Mouse (Mus musculus) heart, adult 8-10 months (tissue): ENCODE measurements at regions not wholly inside any gene's neighbourhood (a gene's known extent, or its start where the extent isn't known, plus 50 kb on each side); places are given as distances from the start of the nearest gene placed in this dataset.

ENCODE experiments used
- DNase-seq: peaks from one replicate; pipeline ENCODE4 v3.0.0; 2022; ENCODE audit warnings: low spot score

- no peak for DNase-seq
Observed at GRCm38 (mm10) chr16:39102151-39102550, 209.7 kb downstream of the Igsf11 start.

GRCm38 (mm10) chr16:39103360-39104095 is 211.1 kb downstream of the Igsf11 start:
- no peak for DNase-seq

GRCm38 (mm10) chr16:39109383-39110033 is 217.0 kb downstream of the Igsf11 start:
- DNase-seq, result no peak

- no peak for DNase-seq
Observed at GRCm38 (mm10) chr16:39110089-39110488, 217.6 kb downstream of the Igsf11 start.

GRCm38 (mm10) chr16:39118059-39118458 is 225.6 kb downstream of the Igsf11 start:
- DNase-seq, result no peak

- DNase-seq, result no peak
Observed at GRCm38 (mm10) chr16:39119811-39120210, 227.3 kb downstream of the Igsf11 start.

GRCm38 (mm10) chr16:39123445-39123952 is 231.0 kb downstream of the Igsf11 start:
- DNase-seq, result no peak

- no peak for DNase-seq
Observed at GRCm38 (mm10) chr16:39132459-39132858, 240.0 kb downstream of the Igsf11 start.

GRCm38 (mm10) chr16:39135777-39136176 is 243.3 kb downstream of the Igsf11 start:
- no peak for DNase-seq

- DNase-seq, result no peak
Observed at GRCm38 (mm10) chr16:39147151-39147550, 254.7 kb downstream of the Igsf11 start.

- DNase-seq, result no peak
Observed at GRCm38 (mm10) chr16:39151325-39152318, 259.2 kb downstream of the Igsf11 start.

GRCm38 (mm10) chr16:39158893-39159292 is 266.4 kb downstream of the Igsf11 start:
- no peak for DNase-seq

GRCm38 (mm10) chr16:39159725-39160124 is 267.3 kb downstream of the Igsf11 start:
- no peak for DNase-seq

- no peak for DNase-seq
Observed at GRCm38 (mm10) chr16:39162684-39163083, 270.2 kb downstream of the Igsf11 start.

- DNase-seq, result no peak
Observed at GRCm38 (mm10) chr16:39191861-39192260, 299.4 kb downstream of the Igsf11 start.

- DNase-seq, result no peak
Observed at GRCm38 (mm10) chr16:39195431-39195830, 303.0 kb downstream of the Igsf11 start.

- no peak for DNase-seq
Observed at GRCm38 (mm10) chr16:39196896-39197295, 304.4 kb downstream of the Igsf11 start.

- no peak for DNase-seq
Observed at GRCm38 (mm10) chr16:39223551-39223950, 331.1 kb downstream of the Igsf11 start.

GRCm38 (mm10) chr16:39229501-39229900 is 337.0 kb downstream of the Igsf11 start:
- DNase-seq, result no peak

GRCm38 (mm10) chr16:39230439-39230838 is 338.0 kb downstream of the Igsf11 start:
- DNase-seq, result no peak

GRCm38 (mm10) chr16:39234290-39234689 is 341.8 kb downstream of the Igsf11 start:
- DNase-seq, result no peak

- DNase-seq, result no peak
Observed at GRCm38 (mm10) chr16:39273490-39273889, 381.0 kb downstream of the Igsf11 start.
